Comparison of ENCODE assay signal across 9 mouse cellular contexts in genomic region chr9:107386722-107387121, GRCm38 (mm10). TPM values are rescaled to one million over a fixed set of nuclear protein-coding genes. Genes with fewer than 3 reads are reported as not detected.
DNase-seq lines count a peak whose midpoint lies in the region; ATAC-seq and TF ChIP-seq lines count a peak whose summit lies in the region.
"Had no signal": no experiment of that assay in that cellular context is flagged by ENCODE, and none has a peak within 500 bp of the region (broad histone marks: within the 10 kb centered on the region; RNA-seq: fewer than 3 reads in every experiment).

No protein-coding gene starts in this region.

- no peak overlapping the region for H3K27ac ChIP-seq in liver, adult 2 months (replicated peaks; ENCODE audit: insufficient read depth, low read depth, low read length)
- H3K27ac ChIP-seq in liver, embryonic 11.5 days (ENCODE audit: low read depth, low read length) = no peak overlapping the region
- H3K27ac ChIP-seq in bone marrow, adult 2 months (ENCODE audit: control insufficient read depth, insufficient read depth, low read depth, low read length, poor library complexity) = no peak overlapping the region
- no peak overlapping the region for H3K27ac ChIP-seq in intestine, embryonic 15.5 days
- H3K27ac ChIP-seq in neural tube, embryonic 15.5 days (replicated peaks) = no peak overlapping the region
- H3K27ac ChIP-seq: heart, embryonic 15.5 days had no signal

- H3K4me3 ChIP-seq in liver, adult 2 months (ENCODE audit: insufficient read depth, low read depth, low read length) = no peak overlapping the region
- H3K4me3 ChIP-seq in liver, embryonic 11.5 days (ENCODE audit: low read depth, low read length) = no peak overlapping the region
- H3K4me3 ChIP-seq in bone marrow, adult 2 months (replicated peaks; ENCODE audit: control insufficient read depth, low read depth, low read length) = no peak overlapping the region
- H3K4me3 ChIP-seq in intestine, embryonic 15.5 days (replicated peaks) = no peak overlapping the region
- no peak overlapping the region for H3K4me3 ChIP-seq in neural tube, embryonic 15.5 days (replicated peaks)
- H3K4me3 ChIP-seq: heart, embryonic 15.5 days had no signal

- ATAC-seq in liver, embryonic 11.5 days (replicated peaks; ENCODE audit: low FRiP score) = no peak
- peak; percentile 71 for ATAC-seq in erythroid progenitor cell, adult 5-6 weeks (replicated peaks; ENCODE audit: low FRiP score, poor library complexity, severe bottlenecking)
- no peak for ATAC-seq in intestine, embryonic 15.5 days
- ATAC-seq in neural tube, embryonic 15.5 days (ENCODE audit: low FRiP score) = no peak

- H3K9me3 ChIP-seq in liver, embryonic 11.5 days (ENCODE audit: control insufficient read depth, low read length) = no peaks in the 10 kb centered on the region
- H3K9me3 ChIP-seq in intestine, embryonic 15.5 days = no peaks in the 10 kb centered on the region
- H3K9me3 ChIP-seq in neural tube, embryonic 15.5 days (replicated peaks) = no peaks in the 10 kb centered on the region
- H3K9me3 ChIP-seq: heart, embryonic 15.5 days had no signal

- H3K9ac ChIP-seq in liver, adult 2 months (ENCODE audit: low read depth, low read length) = no peak overlapping the region
- no peak overlapping the region for H3K9ac ChIP-seq in liver, embryonic 11.5 days (ENCODE audit: low read depth, low read length)
- no peak overlapping the region for H3K9ac ChIP-seq in intestine, embryonic 15.5 days
- no peak overlapping the region for H3K9ac ChIP-seq in neural tube, embryonic 15.5 days (replicated peaks)
- H3K9ac ChIP-seq: heart, embryonic 15.5 days had no signal

- H3K79me2 ChIP-seq in liver, adult 2 months (ENCODE audit: control insufficient read depth, insufficient read depth, low read length) = no peaks in the 10 kb centered on the region

- no peak for DNase-seq in liver, adult 2 months (ENCODE audit: extremely low read depth, low read depth, low spot score)
- no peak for DNase-seq in liver, embryonic 11.5 days (ENCODE audit: low spot score)
- peak; percentile 24 to 47 for DNase-seq in spleen, postnatal 14 days (ENCODE audit: low spot score in 2 of 2)
- no peak for DNase-seq in layer of hippocampus, adult 11-12 months (ENCODE audit: low spot score)

- H3K4me1 ChIP-seq in liver, adult 2 months (ENCODE audit: control insufficient read depth, insufficient read depth, low read length) = no peaks in the 10 kb centered on the region
- H3K4me1 ChIP-seq in liver, embryonic 11.5 days (replicated peaks; ENCODE audit: control insufficient read depth, insufficient read depth, low read length) = peaks cover 4% of the 10 kb centered on the region; the same call in 1 of the 2 replicates
- H3K4me1 ChIP-seq in bone marrow, adult 2 months (ENCODE audit: control insufficient read depth, insufficient read depth, low read length) = no peaks in the 10 kb centered on the region
- H3K4me1 ChIP-seq in intestine, embryonic 15.5 days (replicated peaks) = peaks cover 12% of the 10 kb centered on the region
- H3K4me1 ChIP-seq in neural tube, embryonic 15.5 days = peaks cover 33% of the 10 kb centered on the region

- TF ChIP-seq CTCF in liver, adult 2 months (IDR thresholded peaks at IDR 0.05; ENCODE audit: low read depth, low read length) = peak; percentile 63; the same call in 1 of the 2 replicates
- peak; percentile 73 for TF ChIP-seq CTCF in bone marrow, adult 2 months (IDR thresholded peaks at IDR 0.05; ENCODE audit: control insufficient read depth, insufficient read depth, low read length)

- no peaks in the 10 kb centered on the region for H3K36me3 ChIP-seq in liver, adult 2 months (ENCODE audit: control insufficient read depth, insufficient read depth, low read length)
- no peaks in the 10 kb centered on the region for H3K36me3 ChIP-seq in liver, embryonic 11.5 days (ENCODE audit: control insufficient read depth, insufficient read depth, low read length)
- H3K36me3 ChIP-seq in intestine, embryonic 15.5 days = no peaks in the 10 kb centered on the region
- no peaks in the 10 kb centered on the region for H3K36me3 ChIP-seq in neural tube, embryonic 15.5 days
- H3K36me3 ChIP-seq: heart, embryonic 15.5 days had no signal

- TF ChIP-seq POLR2A in liver, adult 2 months (IDR thresholded peaks at IDR 0.05; ENCODE audit: extremely low read depth, insufficient read depth, low read length) = no peak
- no peak for TF ChIP-seq POLR2A in bone marrow, adult 2 months (IDR thresholded peaks at IDR 0.05; ENCODE audit: borderline replicate concordance, control insufficient read depth, low read depth, low read length)

- no peak overlapping the region for H3K4me2 ChIP-seq in liver, embryonic 11.5 days
- H3K4me2 ChIP-seq in intestine, embryonic 15.5 days (replicated peaks) = no peak overlapping the region
- no peak overlapping the region for H3K4me2 ChIP-seq in neural tube, embryonic 15.5 days
- H3K4me2 ChIP-seq: heart, embryonic 15.5 days had no signal

- WGBS in liver, adult 2 months = 53% methylated on average over 3 of the region's 3 CpGs
- WGBS in liver, embryonic 11.5 days = 61% methylated on average over 3 of the region's 3 CpGs
- 70% methylated on average over 3 of the region's 3 CpGs for WGBS in bone marrow, adult 2 months
- 61% methylated on average over 3 of the region's 3 CpGs for WGBS in intestine, embryonic 15.5 days
- 67% methylated on average over 3 of the region's 3 CpGs for WGBS in neural tube, embryonic 15.5 days

- no peaks in the 10 kb centered on the region for H3K27me3 ChIP-seq in liver, adult 2 months (ENCODE audit: control insufficient read depth, insufficient read depth, low read length)
- H3K27me3 ChIP-seq in liver, embryonic 11.5 days (replicated peaks; ENCODE audit: control insufficient read depth, insufficient read depth, low read length) = peaks cover 45% of the 10 kb centered on the region
- H3K27me3 ChIP-seq in intestine, embryonic 15.5 days (replicated peaks) = peaks cover 34% of the 10 kb centered on the region
- peaks cover 6% of the 10 kb centered on the region; the same call in 1 of the 2 replicates for H3K27me3 ChIP-seq in neural tube, embryonic 15.5 days (replicated peaks)

RNA-seq across cellular contexts. Expression of gene Cacna2d2, which starts 12.7 kb away (rescaled TPM):
- total RNA-seq in liver, adult 2 months (2014; rRNA removed) = not detected in 2 replicates
- not detected in 2 replicates for polyA plus RNA-seq in liver, adult 2 months (2012; rRNA removed)
- polyA plus RNA-seq in liver, embryonic 11.5 days (2014; fragmentation: Nextera tagmentation; extraction: Ambion mirVana) = 0.13 and 0.18 TPM in 2 replicates
- not detected in 2 replicates for polyA plus RNA-seq in bone marrow, adult 2 months (2011; ENCODE audit: insufficient read depth, insufficient read length, low replicate concordance, missing spikeins)
- not detected in 2 replicates for total RNA-seq in erythroid progenitor cell, adult 5-6 weeks (2015; ENCODE audit: low replicate concordance)
- not detected in 2 replicates for total RNA-seq in erythroid progenitor cell, adult 5-6 weeks (2017; ENCODE audit: low replicate concordance)
- 0.29 and 0.34 TPM in 2 replicates for polyA plus RNA-seq in intestine, embryonic 15.5 days (2015; fragmentation: Nextera tagmentation; extraction: Ambion mirVana)
- polyA plus RNA-seq in neural tube, embryonic 15.5 days (2015; fragmentation: Nextera tagmentation; extraction: Ambion mirVana) = 7.6 and 9.8 TPM in 2 replicates

RNA-seq across cellular contexts. Expression of gene 6430571L13Rik, which starts 46.3 kb away (rescaled TPM):
- 0.46 and 0.67 TPM in 2 replicates for total RNA-seq in liver, adult 2 months (2014; rRNA removed)
- polyA plus RNA-seq in liver, adult 2 months (2012; rRNA removed) = 1.2 and 1.6 TPM in 2 replicates
- polyA plus RNA-seq in liver, embryonic 11.5 days (2014; fragmentation: Nextera tagmentation; extraction: Ambion mirVana) = 0.05 and 0.10 TPM in 2 replicates
- polyA plus RNA-seq in bone marrow, adult 2 months (2011; ENCODE audit: insufficient read depth, insufficient read length, low replicate concordance, missing spikeins) = not detected in 2 replicates
- total RNA-seq in erythroid progenitor cell, adult 5-6 weeks (2015; ENCODE audit: low replicate concordance) = not detected in 2 replicates
- total RNA-seq in erythroid progenitor cell, adult 5-6 weeks (2017; ENCODE audit: low replicate concordance) = not detected in 2 replicates
- polyA plus RNA-seq in intestine, embryonic 15.5 days (2015; fragmentation: Nextera tagmentation; extraction: Ambion mirVana) = 0.28 and 0.40 TPM in 2 replicates
- 7.8 and 9.1 TPM in 2 replicates for polyA plus RNA-seq in neural tube, embryonic 15.5 days (2015; fragmentation: Nextera tagmentation; extraction: Ambion mirVana)

RNA-seq across cellular contexts. Expression of gene Hemk1, which starts 48.6 kb away (rescaled TPM):
- total RNA-seq in liver, adult 2 months (2014; rRNA removed) = 14.4 and 18.4 TPM in 2 replicates
- polyA plus RNA-seq in liver, adult 2 months (2012; rRNA removed) = 19.6 and 28.1 TPM in 2 replicates
- polyA plus RNA-seq in liver, embryonic 11.5 days (2014; fragmentation: Nextera tagmentation; extraction: Ambion mirVana) = 8.2 and 8.7 TPM in 2 replicates
- polyA plus RNA-seq in bone marrow, adult 2 months (2011; ENCODE audit: insufficient read depth, insufficient read length, low replicate concordance, missing spikeins) = 18.2 and 30.2 TPM in 2 replicates
- not detected in 2 replicates for total RNA-seq in erythroid progenitor cell, adult 5-6 weeks (2015; ENCODE audit: low replicate concordance)
- 0.15 and 3.9 TPM in 2 replicates for total RNA-seq in erythroid progenitor cell, adult 5-6 weeks (2017; ENCODE audit: low replicate concordance)
- 9.0 and 11.1 TPM in 2 replicates for polyA plus RNA-seq in intestine, embryonic 15.5 days (2015; fragmentation: Nextera tagmentation; extraction: Ambion mirVana)
- polyA plus RNA-seq in neural tube, embryonic 15.5 days (2015; fragmentation: Nextera tagmentation; extraction: Ambion mirVana) = 16.3 and 18.2 TPM in 2 replicates

Comparison
In these comparisons a context has a peak if more than half of its experiments do, and no peak if none do; other contexts are left out.
1. DNase-seq: peak in spleen, postnatal 14 days (2 of 2); none in liver, adult 2 months (single experiment), liver, embryonic 11.5 days (single experiment) and layer of hippocampus, adult 11-12 months (single experiment).